Mouse (Mus musculus): ENCODE measurements around the gene Tent4a. TPM values are rescaled to one million over a fixed set of nuclear protein-coding genes. Genes with fewer than 3 reads are reported as not detected.

Tent4a gene
- polyA plus RNA-seq, 1 experiment from 2014 or later, result 7.8 TPM

DNA sequence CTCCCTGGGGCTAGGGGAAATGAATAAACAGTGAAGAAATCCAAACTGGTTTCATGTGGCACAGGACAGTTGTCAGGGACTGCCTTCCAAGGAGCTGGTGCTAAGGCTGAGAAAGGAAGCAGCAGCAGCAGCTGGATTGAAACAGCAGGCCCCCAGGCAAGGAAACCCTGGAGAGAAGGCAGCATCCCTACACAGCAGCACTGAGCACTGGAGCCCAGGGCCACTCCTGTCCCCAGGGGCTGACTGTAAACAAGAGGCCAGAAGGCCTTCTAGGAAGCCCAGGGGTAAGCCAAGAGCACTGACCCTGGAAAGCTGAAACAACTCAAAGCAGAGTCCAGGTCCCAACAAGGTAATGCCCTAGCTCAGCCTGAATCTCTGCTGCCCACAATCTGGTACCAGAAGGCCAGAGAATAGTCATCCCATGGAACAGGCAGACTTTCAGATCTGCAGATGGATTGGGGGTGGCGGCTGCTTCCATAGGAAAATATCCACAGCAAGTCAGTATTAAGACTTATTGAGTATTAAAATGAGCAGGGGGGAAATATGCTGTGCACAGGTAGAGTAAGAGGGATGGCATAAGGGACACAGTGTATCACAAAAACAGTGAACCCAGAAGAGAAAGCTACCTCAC is 12.1 kb downstream of the Tent4a start:
- H3K4me1 ChIP-seq (ENCODE audit: control insufficient read depth, insufficient read depth, low read length), result 0 out of 2 replicates have a peak, but pooled peaks cover 8% of the 10 kb centered on the region
- ATAC-seq (ENCODE audit: low read depth), result no peak
- WGBS, result 90% methylated on average over 1 of the region's 1 CpGs

GRCm38 (mm10) chr13:69519137-69519536 is 15.3 kb downstream of the Tent4a start:
- Histone ChIP-seq H3K36me3 (ENCODE audit: control insufficient read depth, insufficient read depth, low read length) (0 out of 2 replicates have a peak, but pooled peaks cover 7% of the 10 kb centered on the region), H3K4me1 (ENCODE audit: control insufficient read depth, insufficient read depth, low read length) (0 out of 2 replicates have a peak, but pooled peaks cover 3% of the 10 kb centered on the region)

More for the DNA sequence above, 12.1 kb downstream of the Tent4a start:
- Histone ChIP-seq H3K36me3 (ENCODE audit: control insufficient read depth, insufficient read depth, low read length) (no peaks in the 10 kb centered on the region), H3K4me3 (ENCODE audit: low read depth, low read length) (no peak overlapping the region), H3K9ac (ENCODE audit: low read depth, low read length) (no peak overlapping the region), H3K9me3 (ENCODE audit: control insufficient read depth, low read length) (no peaks in the 10 kb centered on the region), H3K4me2 (ENCODE audit: low read depth, low read length) (no peak overlapping the region), H3K27me3 (replicated peaks; ENCODE audit: control insufficient read depth, insufficient read depth, low read length) (no peaks in the 10 kb centered on the region), H3K27ac (replicated peaks; ENCODE audit: low read depth, low read length) (no peak overlapping the region)
- DNase-seq (ENCODE audit: low spot score), result no peak

GRCm38 (mm10) chr13:69517445-69517844 is 17.0 kb downstream of the Tent4a start:
- Histone ChIP-seq H3K4me1 (ENCODE audit: control insufficient read depth, insufficient read depth, low read length) (0 out of 2 replicates have a peak, but pooled peaks cover 3% of the 10 kb centered on the region), H3K36me3 (ENCODE audit: control insufficient read depth, insufficient read depth, low read length) (peaks cover 15% of the 10 kb centered on the region), H3K4me3 (ENCODE audit: low read depth, low read length) (no peak overlapping the region), H3K4me2 (ENCODE audit: low read depth, low read length) (no peak overlapping the region), H3K9me3 (ENCODE audit: control insufficient read depth, low read length) (no peaks in the 10 kb centered on the region), H3K27me3 (replicated peaks; ENCODE audit: control insufficient read depth, insufficient read depth, low read length) (no peaks in the 10 kb centered on the region), H3K27ac (replicated peaks; ENCODE audit: low read depth, low read length) (no peak overlapping the region), H3K9ac (ENCODE audit: low read depth, low read length) (no peak overlapping the region)
- 72% methylated on average over 6 of the region's 6 CpGs for WGBS
- DNase-seq (ENCODE audit: low spot score) (no peak), ATAC-seq (ENCODE audit: low read depth) (peak; percentile 9; the same call in 1 of the 2 replicates)

More at GRCm38 (mm10) chr13:69519137-69519536, 15.3 kb downstream of the Tent4a start:
- H3K27ac ChIP-seq (replicated peaks; ENCODE audit: low read depth, low read length), result no peak overlapping the region
- DNase-seq (ENCODE audit: low spot score), result no peak
- 74% methylated on average over 5 of the region's 6 CpGs for WGBS
- H3K27me3 ChIP-seq (replicated peaks; ENCODE audit: control insufficient read depth, insufficient read depth, low read length), result no peaks in the 10 kb centered on the region
- no peak overlapping the region for H3K4me2 ChIP-seq (ENCODE audit: low read depth, low read length)
- H3K4me3 ChIP-seq (ENCODE audit: low read depth, low read length), result no peak overlapping the region
- no peak overlapping the region for H3K9ac ChIP-seq (ENCODE audit: low read depth, low read length)
- no peak for ATAC-seq (ENCODE audit: low read depth)
- H3K9me3 ChIP-seq (ENCODE audit: control insufficient read depth, low read length), result no peaks in the 10 kb centered on the region

- H3K36me3 ChIP-seq (ENCODE audit: control insufficient read depth, insufficient read depth, low read length), result peaks cover 35% of the 10 kb centered on the region
- H3K27me3 ChIP-seq (replicated peaks; ENCODE audit: control insufficient read depth, insufficient read depth, low read length), result no peaks in the 10 kb centered on the region
- WGBS, result 67% methylated on average over 3 of the region's 3 CpGs
- DNase-seq (ENCODE audit: low spot score) (no peak), ATAC-seq (ENCODE audit: low read depth) (no peak)
- H3K4me1 ChIP-seq (ENCODE audit: control insufficient read depth, insufficient read depth, low read length), result 0 out of 2 replicates have a peak, but pooled peaks cover 3% of the 10 kb centered on the region
- H3K4me2 ChIP-seq (ENCODE audit: low read depth, low read length), result no peak overlapping the region
- no peak overlapping the region for H3K4me3 ChIP-seq (ENCODE audit: low read depth, low read length)
- no peak overlapping the region for H3K9ac ChIP-seq (ENCODE audit: low read depth, low read length)
- H3K27ac ChIP-seq (replicated peaks; ENCODE audit: low read depth, low read length), result no peak overlapping the region
- H3K9me3 ChIP-seq (ENCODE audit: control insufficient read depth, low read length), result no peaks in the 10 kb centered on the region
These were observed 19.3 kb downstream of the Tent4a start for GRCm38 (mm10) chr13:69515091-69515490.

DNA sequence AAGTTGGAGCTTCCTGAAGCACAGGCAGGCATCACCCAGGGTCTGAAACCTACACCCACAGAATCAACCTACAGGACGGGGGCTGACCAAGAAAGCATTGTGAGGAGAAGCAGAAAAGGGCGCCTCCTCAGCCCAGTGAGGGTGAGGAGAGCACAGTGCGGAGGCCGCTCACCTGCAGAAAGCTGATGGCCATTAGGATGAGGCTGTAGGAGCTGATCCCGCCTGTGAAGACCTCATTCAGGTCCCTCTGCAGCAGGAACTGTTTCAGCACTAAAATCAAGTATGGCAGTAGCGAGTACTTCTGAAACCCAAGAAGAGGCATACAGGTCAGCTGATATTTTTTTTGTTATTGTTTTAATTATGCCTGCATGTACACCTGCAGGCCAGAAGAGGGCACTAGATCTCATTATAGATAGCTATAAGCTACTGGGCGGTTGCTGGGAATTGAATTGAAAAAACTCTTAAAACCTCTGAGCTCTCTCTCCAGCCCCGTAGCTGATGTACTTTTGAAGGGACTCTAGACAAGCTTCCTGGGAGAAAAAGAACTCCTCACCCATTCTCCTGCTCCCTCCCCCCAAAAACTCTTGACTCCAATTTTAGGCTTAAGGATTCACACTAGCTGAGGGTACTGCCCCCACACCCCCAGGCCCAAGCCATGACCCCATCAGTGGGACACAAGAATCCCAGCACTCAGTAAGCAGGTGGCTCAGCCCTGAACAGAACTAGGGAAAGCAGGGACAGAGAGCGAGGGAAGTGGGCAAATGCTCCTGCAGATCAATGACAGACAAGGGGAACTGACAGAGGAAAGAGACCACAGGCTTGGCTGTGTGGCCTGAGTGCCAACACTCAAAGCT is 24.8 kb downstream of the Tent4a start:
- H3K4me2 ChIP-seq (ENCODE audit: low read depth, low read length), result no peak overlapping the region
- no peaks in the 10 kb centered on the region for H3K4me1 ChIP-seq (ENCODE audit: control insufficient read depth, insufficient read depth, low read length)
- no peak overlapping the region for H3K4me3 ChIP-seq (ENCODE audit: low read depth, low read length)
- H3K27ac ChIP-seq (replicated peaks; ENCODE audit: low read depth, low read length), result no peak overlapping the region
- DNase-seq (ENCODE audit: low spot score) (peak; percentile 85), ATAC-seq (ENCODE audit: low read depth) (peak; percentile 79)
- H3K27me3 ChIP-seq (replicated peaks; ENCODE audit: control insufficient read depth, insufficient read depth, low read length), result no peaks in the 10 kb centered on the region
- H3K36me3 ChIP-seq (ENCODE audit: control insufficient read depth, insufficient read depth, low read length), result peaks cover 75% of the 10 kb centered on the region
- WGBS, result 53% methylated on average over 9 of the region's 9 CpGs
- H3K9ac ChIP-seq (ENCODE audit: low read depth, low read length), result no peak overlapping the region
- H3K9me3 ChIP-seq (ENCODE audit: control insufficient read depth, low read length), result no peaks in the 10 kb centered on the region

DNA sequence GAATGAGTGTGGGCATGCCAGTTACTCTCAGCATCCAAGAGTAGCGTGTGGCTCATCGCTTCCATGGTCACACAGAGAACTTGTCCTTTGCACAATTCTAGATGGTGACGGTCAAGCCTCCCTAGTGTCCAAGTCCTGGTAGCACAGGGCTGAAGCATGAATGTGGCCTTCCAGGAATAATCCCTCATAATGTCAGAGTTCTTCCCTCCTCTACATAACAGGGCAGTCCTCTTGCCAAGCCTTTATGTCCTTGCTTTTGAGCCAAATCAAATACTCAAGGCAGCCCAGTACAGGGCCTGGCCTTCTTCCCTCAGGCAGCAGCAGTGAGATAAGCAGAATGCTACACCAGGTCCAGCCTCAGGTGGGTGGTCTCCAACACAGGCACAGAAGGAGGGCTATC is 26.8 kb downstream of the Tent4a start:
- Histone ChIP-seq H3K27ac (replicated peaks; ENCODE audit: low read depth, low read length) (no peak overlapping the region), H3K4me2 (ENCODE audit: low read depth, low read length) (no peak overlapping the region), H3K27me3 (replicated peaks; ENCODE audit: control insufficient read depth, insufficient read depth, low read length) (no peaks in the 10 kb centered on the region), H3K9ac (ENCODE audit: low read depth, low read length) (no peak overlapping the region), H3K9me3 (ENCODE audit: control insufficient read depth, low read length) (no peaks in the 10 kb centered on the region), H3K4me3 (ENCODE audit: low read depth, low read length) (no peak overlapping the region), H3K36me3 (ENCODE audit: control insufficient read depth, insufficient read depth, low read length) (peaks cover 89% of the 10 kb centered on the region), H3K4me1 (ENCODE audit: control insufficient read depth, insufficient read depth, low read length) (no peaks in the 10 kb centered on the region)
- ATAC-seq (ENCODE audit: low read depth), result no peak
- 89% methylated on average over 3 of the region's 3 CpGs for WGBS
- DNase-seq (ENCODE audit: low spot score), result no peak

DNA sequence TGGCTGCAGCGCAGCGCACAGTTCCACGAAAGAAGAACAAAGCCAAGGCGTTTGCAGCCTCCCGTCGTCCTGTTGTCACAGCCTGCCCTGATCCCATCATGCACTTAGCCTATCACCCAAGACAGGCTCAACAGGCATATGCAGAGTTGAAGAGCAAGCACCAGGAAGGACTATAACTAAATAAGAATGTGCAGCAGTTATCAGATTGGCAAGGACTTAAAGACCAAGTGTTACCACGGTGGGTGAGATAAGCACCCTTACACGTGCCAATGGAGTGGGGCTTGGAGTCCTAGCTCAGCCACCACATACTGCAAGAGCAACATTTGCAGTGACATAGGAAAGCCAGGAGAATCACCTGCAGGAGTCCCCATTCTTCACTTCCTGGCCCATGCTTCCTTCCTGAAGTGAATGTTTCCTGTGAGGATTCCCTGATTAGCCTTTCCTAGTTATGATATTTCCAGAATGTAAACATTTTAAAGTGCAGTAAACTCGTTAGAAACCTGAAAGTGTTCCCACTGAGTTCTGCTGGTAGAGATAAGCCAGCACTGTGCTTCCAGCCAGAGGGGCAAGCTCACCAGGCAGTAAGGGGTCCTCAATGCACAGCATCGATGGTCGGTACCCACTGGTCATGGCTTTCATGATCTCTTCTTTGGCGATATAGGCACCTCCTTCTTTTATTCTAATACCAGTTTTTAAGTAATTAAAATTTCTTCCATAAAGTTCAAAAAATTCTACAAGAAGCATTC is 27.9 kb downstream of the Tent4a start:
- no peak for DNase-seq (ENCODE audit: low spot score)
- Histone ChIP-seq H3K27ac (replicated peaks; ENCODE audit: low read depth, low read length) (no peak overlapping the region), H3K36me3 (ENCODE audit: control insufficient read depth, insufficient read depth, low read length) (peaks cover 89% of the 10 kb centered on the region), H3K27me3 (replicated peaks; ENCODE audit: control insufficient read depth, insufficient read depth, low read length) (no peaks in the 10 kb centered on the region), H3K4me1 (ENCODE audit: control insufficient read depth, insufficient read depth, low read length) (no peaks in the 10 kb centered on the region), H3K4me3 (ENCODE audit: low read depth, low read length) (no peak overlapping the region), H3K4me2 (ENCODE audit: low read depth, low read length) (no peak overlapping the region), H3K9ac (ENCODE audit: low read depth, low read length) (no peak overlapping the region), H3K9me3 (ENCODE audit: control insufficient read depth, low read length) (no peaks in the 10 kb centered on the region)
- 92% methylated on average over 12 of the region's 12 CpGs for WGBS
- no peak for ATAC-seq (ENCODE audit: low read depth)

- DNase-seq (ENCODE audit: low spot score) (no peak), ATAC-seq (ENCODE audit: low read depth) (no peak)
- H3K9me3 ChIP-seq (ENCODE audit: control insufficient read depth, low read length), result no peaks in the 10 kb centered on the region
- H3K36me3 ChIP-seq (ENCODE audit: control insufficient read depth, insufficient read depth, low read length), result peaks cover 97% of the 10 kb centered on the region
- no peak overlapping the region for H3K4me3 ChIP-seq (ENCODE audit: low read depth, low read length)
- H3K27ac ChIP-seq (replicated peaks; ENCODE audit: low read depth, low read length), result no peak overlapping the region
- no peaks in the 10 kb centered on the region for H3K4me1 ChIP-seq (ENCODE audit: control insufficient read depth, insufficient read depth, low read length)
- 81% methylated on average over 5 of the region's 5 CpGs for WGBS
- H3K4me2 ChIP-seq (ENCODE audit: low read depth, low read length), result no peak overlapping the region
- H3K9ac ChIP-seq (ENCODE audit: low read depth, low read length), result no peak overlapping the region
- no peaks in the 10 kb centered on the region for H3K27me3 ChIP-seq (replicated peaks; ENCODE audit: control insufficient read depth, insufficient read depth, low read length)
These were observed 31.6 kb downstream of the Tent4a start for GRCm38 (mm10) chr13:69502863-69503262.
